Mouse (Mus musculus) limb, embryonic 12.5 days (tissue): Measurements from ENCODE around the gene Noxo1. TPM values are rescaled to one million over a fixed set of nuclear protein-coding genes. Genes with fewer than 3 reads are reported as not detected.
A peak's percentile ranks its signal among the peaks of the same experiment; 100 is the strongest.
"Not testable (repeated sequence)": the region's sequence is repeated elsewhere in the genome, so short reads cannot be mapped to it uniquely, and the experiment has no call there.

Experiments used
- ATAC-seq: fragments of 200-750 bp; cut with Nextera tagmentation; 2 replicates; pipeline ENCODE4 v1.8.0; 2017; ENCODE audit warnings: low read depth, moderate TSS enrichment; ENCODE audit not compliant: insufficient number of reproducible peaks, insufficient read depth, low FRiP score, low TSS enrichment
- H3K27ac ChIP-seq: fragments of 300-500 bp; sonication (generic); 2 replicates; pipeline ENCODE4 v1.5.1; 2016; ENCODE audit warnings: mild to moderate bottlenecking, moderate library complexity
- H3K27me3 ChIP-seq: fragments of 300-500 bp; sonication (generic); 2 replicates; pipeline ENCODE4 v1.6.1; 2016; ENCODE audit warnings: mild to moderate bottlenecking, moderate library complexity
- H3K36me3 ChIP-seq: fragments of 300-500 bp; sonication (generic); 2 replicates; pipeline ENCODE4 v1.6.1; 2016; ENCODE audit warnings: mild to moderate bottlenecking, moderate library complexity
- H3K4me1 ChIP-seq: fragments of 300-500 bp; sonication (generic); replicated peaks from 2 replicates; pipeline ENCODE4 v1.6.1; 2016
- H3K4me2 ChIP-seq: fragments of 300-500 bp; sonication (generic); 2 replicates; pipeline ENCODE4 v1.6.1; 2016; ENCODE audit warnings: mild to moderate bottlenecking, moderate library complexity
- H3K4me3 ChIP-seq: fragments of 300-500 bp; sonication (generic); replicated peaks from 2 replicates; pipeline ENCODE4 v1.5.1; 2016; ENCODE audit warnings: mild to moderate bottlenecking
- H3K9ac ChIP-seq: fragments of 300-500 bp; sonication (generic); replicated peaks from 2 replicates; pipeline ENCODE4 v1.6.1; 2016; ENCODE audit warnings: mild to moderate bottlenecking, moderate library complexity
- H3K9me3 ChIP-seq: fragments of 300-500 bp; sonication (generic); 2 replicates; pipeline ENCODE4 v1.6.1; 2016; ENCODE audit warnings: mild to moderate bottlenecking, moderate library complexity
- WGBS: fragments of 180-500 bp; shearing (Covaris S2); methylation state at CpG from one replicate; pipeline ENCODE4 v1.1.7; 2016; 5-methylcytosine and 5-hydroxymethylcytosine counted together
- polyA plus RNA-seq: library from polyadenylated mRNA; unstranded; fragments of >200 nt; fragmentation: Nextera tagmentation; extraction: Ambion mirVana; gene quantifications from 2 replicates; pipeline ENCODE4 v1.2.1, GENCODE M21; 2016

The Noxo1 gene
- polyA plus RNA-seq, 1 experiment from 2014 or later, result 1.7 TPM

GRCm38 (mm10) chr17:24705821-24706220 lies 9.8 kb downstream of the Noxo1 start:
- Histone ChIP-seq H3K9me3 (no peaks in the 10 kb centered on the region), H3K27me3 (no peaks in the 10 kb centered on the region), H3K4me2 (no peak overlapping the region; the same call in 1 of the 2 replicates), H3K27ac (no peak overlapping the region), H3K36me3 (peaks cover 46% of the 10 kb centered on the region), H3K4me3 (no peak overlapping the region), H3K4me1 (peaks cover 14% of the 10 kb centered on the region; the same call in 1 of the 2 replicates), H3K9ac (no peak overlapping the region)
- 93% methylated on average over 3 of the region's 3 CpGs for WGBS
- no peak for ATAC-seq

GRCm38 (mm10) chr17:24706982-24707800 lies 11.2 kb downstream of the Noxo1 start, which contains the start of gene Tbl3:
Gene Tbl3 (minus strand): TSS chr17:24707660.
- Histone ChIP-seq H3K9me3 (no peaks in the 10 kb centered on the region), H3K27me3 (no peaks in the 10 kb centered on the region), H3K4me3 (peak within 1 kb of the TSS; percentile 85), H3K36me3 (peaks cover 32% of the 10 kb centered on the region), H3K9ac (peak within 1 kb of the TSS; percentile 73), H3K4me2 (peak within 1 kb of the TSS; percentile 85), H3K4me1 (peaks cover 14% of the 10 kb centered on the region; the same call in 1 of the 2 replicates), H3K27ac (peak within 1 kb of the TSS; percentile 78)
- WGBS, result 4% methylated on average over 32 of the region's 32 CpGs
- ATAC-seq, result peak; percentile 78; the same call in 1 of the 2 replicates

DNA sequence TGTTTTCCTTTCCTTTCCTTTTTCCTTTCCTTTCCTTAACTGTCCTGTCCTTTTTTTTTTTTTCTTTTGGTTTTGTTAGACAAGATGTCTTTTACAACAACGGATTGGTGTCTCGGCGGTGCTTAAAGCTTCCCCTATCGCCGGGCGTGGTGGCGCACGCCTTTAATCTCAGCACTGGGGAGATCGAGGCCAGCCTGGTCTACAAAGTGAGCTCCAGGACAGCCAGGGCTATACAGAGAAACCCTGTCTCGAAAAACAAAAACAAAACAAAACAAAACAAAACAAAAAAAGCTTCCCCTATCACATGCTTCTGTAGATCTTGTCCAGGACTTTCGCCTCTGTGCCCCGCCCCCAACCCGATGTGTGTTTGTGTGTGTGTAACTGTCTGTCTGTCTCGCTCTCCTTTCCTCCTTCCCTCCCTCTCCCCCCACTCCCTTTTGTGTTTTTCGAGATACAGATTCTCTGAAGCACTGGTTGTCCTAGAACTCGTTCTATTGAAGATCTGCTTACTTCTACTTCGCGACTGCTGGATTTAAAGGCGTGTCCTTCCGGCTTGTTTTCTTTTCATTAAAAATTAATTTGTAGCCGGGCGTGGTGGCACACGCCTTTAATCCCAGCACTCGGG lies 11.9 kb downstream of the Noxo1 start:
- 0 out of 2 replicates have a peak, but pooled peaks have one; percentile 13 for ATAC-seq
- Histone ChIP-seq H3K4me1 (peaks cover 14% of the 10 kb centered on the region; the same call in 1 of the 2 replicates), H3K27ac (peak overlapping the region; percentile 78), H3K36me3 (peaks cover 25% of the 10 kb centered on the region), H3K9ac (peak overlapping the region; percentile 73), H3K9me3 (no peaks in the 10 kb centered on the region), H3K4me2 (peak overlapping the region; percentile 85), H3K4me3 (peak overlapping the region; percentile 85), H3K27me3 (no peaks in the 10 kb centered on the region)
- WGBS, result 6% methylated on average over 24 of the region's 24 CpGs

GRCm38 (mm10) chr17:24708646-24709045 lies 12.6 kb downstream of the Noxo1 start:
- ATAC-seq, result no peak
- 31% methylated on average over 2 of the region's 2 CpGs for WGBS
- H3K4me2 ChIP-seq, result peak overlapping the region; percentile 85; the same call in 1 of the 2 replicates

GRCm38 (mm10) chr17:24715556-24715955 lies 19.5 kb downstream of the Noxo1 start:
- H3K4me3 ChIP-seq, result no peak overlapping the region
- peaks cover 35% of the 10 kb centered on the region for H3K36me3 ChIP-seq
- no peaks in the 10 kb centered on the region for H3K9me3 ChIP-seq
- 65% methylated on average over 6 of the region's 6 CpGs for WGBS
- peaks cover 6% of the 10 kb centered on the region for H3K4me1 ChIP-seq
- ATAC-seq, result no peak
- no peak overlapping the region for H3K9ac ChIP-seq
- H3K27me3 ChIP-seq, result no peaks in the 10 kb centered on the region
- no peak overlapping the region for H3K27ac ChIP-seq
- no peak overlapping the region for H3K4me2 ChIP-seq

More at GRCm38 (mm10) chr17:24708646-24709045, 12.6 kb downstream of the Noxo1 start:
- Histone ChIP-seq H3K36me3 (peaks cover 19% of the 10 kb centered on the region), H3K27me3 (no peaks in the 10 kb centered on the region), H3K9ac (no peak overlapping the region), H3K9me3 (no peaks in the 10 kb centered on the region), H3K4me1 (peaks cover 14% of the 10 kb centered on the region; the same call in 1 of the 2 replicates), H3K4me3 (peak overlapping the region; percentile 85; the same call in 1 of the 2 replicates), H3K27ac (no peak overlapping the region)

DNA sequence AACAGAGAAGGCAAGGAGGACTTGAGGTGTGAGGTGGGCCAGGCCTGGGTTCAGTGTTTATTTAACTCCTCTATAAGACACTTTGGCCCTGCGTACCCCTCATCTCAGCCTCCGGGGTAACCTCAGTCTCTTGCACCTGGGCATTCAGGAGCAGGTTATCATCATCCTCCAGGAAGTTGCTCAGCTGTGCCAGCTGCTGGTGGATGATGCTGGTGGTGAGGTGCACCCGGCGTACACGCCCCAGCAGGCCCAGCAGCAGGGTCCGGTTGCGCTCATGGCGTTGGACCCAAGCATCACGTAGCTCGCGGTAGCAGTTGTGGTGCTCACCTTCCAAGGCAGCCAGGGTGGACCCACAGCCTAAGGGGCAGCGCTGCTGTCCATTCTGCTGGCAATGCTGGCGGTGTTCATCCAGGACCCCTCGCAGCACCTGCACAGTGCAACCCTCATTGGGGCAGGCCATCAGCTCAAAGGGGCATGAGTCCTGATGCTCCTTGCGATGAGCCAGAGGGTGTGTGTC lies 20.2 kb downstream of the Noxo1 start:
- no peak for ATAC-seq
- Histone ChIP-seq H3K27me3 (no peaks in the 10 kb centered on the region), H3K4me2 (no peak overlapping the region), H3K9me3 (no peaks in the 10 kb centered on the region), H3K9ac (no peak overlapping the region), H3K4me3 (no peak overlapping the region), H3K36me3 (peaks cover 39% of the 10 kb centered on the region), H3K4me1 (peaks cover 9% of the 10 kb centered on the region), H3K27ac (no peak overlapping the region)
- 96% methylated on average over 15 of the region's 15 CpGs for WGBS

GRCm38 (mm10) chr17:24717943-24718342 lies 21.9 kb downstream of the Noxo1 start, which contains the start of the genes Rnf151 and Rps2:
Gene Rnf151 (minus strand): TSS chr17:24718063.
Gene Rps2 (plus strand): TSS chr17:24718116.
- no peak for ATAC-seq
- peak within 1 kb of the TSS; percentile 90 for H3K9ac ChIP-seq
- H3K36me3 ChIP-seq, result peaks cover 53% of the 10 kb centered on the region
- H3K27ac ChIP-seq, result no peak within 1 kb of the TSS
- no peaks in the 10 kb centered on the region for H3K27me3 ChIP-seq
- no peaks in the 10 kb centered on the region for H3K9me3 ChIP-seq
- H3K4me2 ChIP-seq, result peak within 1 kb of the TSS; percentile 70
- peak within 1 kb of the TSS; percentile 81 for H3K4me3 ChIP-seq
- WGBS, result 86% methylated on average over 4 of the region's 4 CpGs
- H3K4me1 ChIP-seq, result peaks cover 25% of the 10 kb centered on the region

DNA sequence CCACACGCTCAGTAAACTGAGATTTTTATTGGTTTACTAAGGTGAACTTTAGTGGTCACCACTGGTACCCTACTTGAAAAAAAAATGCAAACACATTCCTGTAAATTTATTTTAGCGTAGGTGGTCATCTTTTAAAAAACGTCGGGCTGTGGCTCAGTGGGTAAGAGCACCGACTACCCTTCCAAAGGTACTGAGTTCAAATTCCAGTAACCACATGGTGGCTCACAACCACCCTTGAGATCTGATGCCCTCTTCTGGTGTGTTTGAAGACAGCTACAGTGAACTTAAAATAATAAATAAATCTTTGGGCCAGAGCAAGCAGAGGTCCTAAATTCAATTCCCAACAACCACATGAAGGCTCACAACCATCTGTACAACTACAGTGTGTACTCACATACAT lies 22.9 kb downstream of the Noxo1 start:
- Histone ChIP-seq H3K36me3 (peaks cover 53% of the 10 kb centered on the region), H3K4me2 (peak overlapping the region; percentile 70), H3K9ac (peak overlapping the region; percentile 90), H3K4me3 (peak overlapping the region; percentile 81), H3K4me1 (peaks cover 32% of the 10 kb centered on the region)
- WGBS, result 64% methylated on average over 5 of the region's 5 CpGs
- not testable (repeated sequence) for H3K27ac ChIP-seq, ATAC-seq, H3K27me3 ChIP-seq, H3K9me3 ChIP-seq

DNA sequence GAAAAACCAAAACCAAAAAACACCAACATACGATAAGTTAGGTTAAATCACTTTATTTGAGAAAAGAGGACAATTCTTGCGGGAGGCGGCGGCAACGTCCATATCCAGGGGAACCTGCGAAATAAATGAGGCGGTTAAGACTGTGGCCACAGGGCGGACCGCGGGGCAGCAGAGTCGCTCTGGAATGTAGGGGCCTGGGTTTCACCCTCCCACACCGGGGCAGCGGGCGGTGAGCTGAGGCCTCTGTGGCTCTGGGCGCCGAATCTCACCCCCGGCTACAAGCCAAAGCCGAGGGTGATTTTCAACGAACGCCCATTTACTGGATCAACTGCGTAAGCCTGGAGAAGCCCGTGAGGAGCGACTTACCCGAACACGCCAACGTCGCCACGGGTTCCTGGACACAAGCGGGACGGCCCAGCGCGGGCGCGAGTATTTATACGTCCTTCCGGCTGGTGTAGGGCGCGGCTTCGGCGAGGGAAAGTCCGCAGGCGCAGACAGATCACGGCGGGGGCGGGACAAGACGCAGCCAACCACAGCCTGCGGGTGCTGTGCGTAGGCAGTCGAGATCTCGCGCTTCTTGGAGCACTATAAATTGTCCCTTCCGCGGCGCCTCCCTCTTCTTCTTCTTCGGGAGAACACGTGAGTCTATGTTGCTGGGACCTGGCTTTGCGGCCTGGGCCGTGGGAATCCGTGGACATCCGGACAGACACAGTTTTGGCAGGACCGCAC lies 23.6 kb downstream of the Noxo1 start:
- Histone ChIP-seq H3K9ac (peak overlapping the region; percentile 90), H3K4me2 (peak overlapping the region; percentile 82), H3K9me3 (no peaks in the 10 kb centered on the region), H3K27ac (peak overlapping the region; percentile 93), H3K36me3 (peaks cover 53% of the 10 kb centered on the region), H3K4me3 (peak overlapping the region; percentile 81), H3K4me1 (peaks cover 32% of the 10 kb centered on the region), H3K27me3 (no peaks in the 10 kb centered on the region)
- ATAC-seq, result peak; percentile 97
- under 1% methylated on average over 61 of the region's 61 CpGs for WGBS

DNA sequence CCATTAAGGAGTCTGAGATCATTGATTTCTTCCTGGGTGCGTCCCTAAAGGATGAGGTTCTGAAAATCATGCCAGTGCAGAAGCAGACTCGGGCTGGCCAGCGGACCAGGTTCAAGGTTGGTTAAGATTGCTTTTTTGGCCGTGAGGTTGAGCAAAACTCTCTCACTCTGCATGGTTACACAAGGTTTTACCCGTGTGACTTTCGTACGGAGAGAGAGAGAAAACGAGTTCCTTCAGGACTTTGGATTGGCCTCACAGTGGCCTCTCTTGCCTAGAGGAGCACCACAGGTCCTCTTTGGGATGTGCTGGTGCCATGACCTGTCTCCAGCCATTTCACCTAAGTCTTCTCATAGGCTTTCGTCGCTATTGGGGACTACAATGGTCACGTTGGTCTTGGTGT lies 24.6 kb downstream of the Noxo1 start:
- H3K4me3 ChIP-seq, result peak overlapping the region; percentile 81
- not testable (repeated sequence) for H3K9me3 ChIP-seq, ATAC-seq, H3K27me3 ChIP-seq
- H3K9ac ChIP-seq, result peak overlapping the region; percentile 88
- peak overlapping the region; percentile 93 for H3K27ac ChIP-seq
- peak overlapping the region; percentile 82 for H3K4me2 ChIP-seq
- H3K4me1 ChIP-seq, result peaks cover 32% of the 10 kb centered on the region
- under 1% methylated on average over 11 of the region's 11 CpGs for WGBS
- H3K36me3 ChIP-seq, result peaks cover 49% of the 10 kb centered on the region
